In genomic region chr5:147725831-147726700, GRCm38 (mm10) we compare ENCODE assay signal across 8 mouse cellular contexts. TPM values are rescaled to one million over a fixed set of nuclear protein-coding genes. Genes with fewer than 3 reads are reported as not detected.
DNase-seq lines count a peak whose midpoint lies in the region; ATAC-seq and TF ChIP-seq lines count a peak whose summit lies in the region.

TSS of gene Flt1 (minus strand) at chr5:147726011.

- H3K9ac ChIP-seq in embryonic facial prominence, embryonic 15.5 days: peak within 1 kb of the TSS; percentile 31
- peak within 1 kb of the TSS; percentile 62 for H3K9ac ChIP-seq in heart, embryonic 15.5 days
- H3K9ac ChIP-seq in liver, postnatal 0 days (replicated peaks): peak within 1 kb of the TSS; percentile 34
- peak within 1 kb of the TSS; percentile 37 for H3K9ac ChIP-seq in neural tube, embryonic 15.5 days (replicated peaks)

- 0 out of 2 replicates have a peak within 1 kb of the TSS, but pooled peaks have one; percentile 7 for H3K4me3 ChIP-seq in thymus, adult 2 months (ENCODE audit: control insufficient read depth, insufficient read depth, low read length)
- H3K4me3 ChIP-seq in embryonic facial prominence, embryonic 15.5 days (replicated peaks): peak within 1 kb of the TSS; percentile 43
- peak within 1 kb of the TSS; percentile 62 for H3K4me3 ChIP-seq in heart, embryonic 15.5 days
- H3K4me3 ChIP-seq in liver, postnatal 0 days (ENCODE audit: low read depth, low read length): peak within 1 kb of the TSS; percentile 47
- peak within 1 kb of the TSS; percentile 42 for H3K4me3 ChIP-seq in neural tube, embryonic 15.5 days (replicated peaks)

- WGBS in thymus, adult 2 months: 2% methylated on average over 82 of the region's 82 CpGs
- WGBS in embryonic facial prominence, embryonic 15.5 days: under 1% methylated on average over 81 of the region's 82 CpGs
- under 1% methylated on average over 81 of the region's 82 CpGs for WGBS in heart, embryonic 15.5 days
- 1% methylated on average over 77 of the region's 82 CpGs for WGBS in liver, postnatal 0 days (ENCODE audit: insufficient replicate concordance)
- under 1% methylated on average over 82 of the region's 82 CpGs for WGBS in neural tube, embryonic 15.5 days

- peak; percentile 82 for ATAC-seq in embryonic facial prominence, embryonic 15.5 days (ENCODE audit: insufficient number of reproducible peaks, low FRiP score, low TSS enrichment, low read depth)
- peak; percentile 72 for ATAC-seq in heart, embryonic 15.5 days (replicated peaks; ENCODE audit: insufficient number of reproducible peaks, insufficient read depth, low FRiP score, low read depth)
- peak; percentile 37 for ATAC-seq in liver, postnatal 0 days
- ATAC-seq in neural tube, embryonic 15.5 days (ENCODE audit: low FRiP score): peak; percentile 50
- ATAC-seq in megakaryocyte progenitor cell, adult 5-6 weeks (replicated peaks; ENCODE audit: poor library complexity): no peak

- H3K36me3 ChIP-seq in thymus, adult 2 months (ENCODE audit: control insufficient read depth, insufficient read depth, low read length): no peaks in the 10 kb centered on the region
- H3K36me3 ChIP-seq in embryonic facial prominence, embryonic 15.5 days: no peaks in the 10 kb centered on the region
- H3K36me3 ChIP-seq in heart, embryonic 15.5 days: no peaks in the 10 kb centered on the region
- no peaks in the 10 kb centered on the region for H3K36me3 ChIP-seq in liver, postnatal 0 days (replicated peaks; ENCODE audit: insufficient read depth, low read length)
- no peaks in the 10 kb centered on the region for H3K36me3 ChIP-seq in neural tube, embryonic 15.5 days

- no peaks in the 10 kb centered on the region for H3K9me3 ChIP-seq in embryonic facial prominence, embryonic 15.5 days (replicated peaks)
- no peaks in the 10 kb centered on the region for H3K9me3 ChIP-seq in heart, embryonic 15.5 days (replicated peaks)
- no peaks in the 10 kb centered on the region for H3K9me3 ChIP-seq in liver, postnatal 0 days (ENCODE audit: low read length)
- H3K9me3 ChIP-seq in neural tube, embryonic 15.5 days (replicated peaks): no peaks in the 10 kb centered on the region

- no peak for TF ChIP-seq EP300 in liver, postnatal 0 days (IDR thresholded peaks at IDR 0.05; ENCODE audit: low read depth)

- H3K4me2 ChIP-seq in embryonic facial prominence, embryonic 15.5 days (replicated peaks): peak within 1 kb of the TSS; percentile 89
- H3K4me2 ChIP-seq in heart, embryonic 15.5 days: peak within 1 kb of the TSS; percentile 90
- H3K4me2 ChIP-seq in liver, postnatal 0 days (ENCODE audit: low read depth, low read length): peak within 1 kb of the TSS; percentile 70
- H3K4me2 ChIP-seq in neural tube, embryonic 15.5 days: peak within 1 kb of the TSS; percentile 80

- peaks cover 13% of the 10 kb centered on the region for H3K27me3 ChIP-seq in thymus, adult 2 months (ENCODE audit: control insufficient read depth, insufficient read depth, low read length)
- H3K27me3 ChIP-seq in embryonic facial prominence, embryonic 15.5 days: peaks cover 92% of the 10 kb centered on the region
- peaks cover 69% of the 10 kb centered on the region for H3K27me3 ChIP-seq in heart, embryonic 15.5 days
- peaks cover 68% of the 10 kb centered on the region for H3K27me3 ChIP-seq in liver, postnatal 0 days (ENCODE audit: insufficient read depth, low read length)
- peaks cover 83% of the 10 kb centered on the region for H3K27me3 ChIP-seq in neural tube, embryonic 15.5 days (replicated peaks)

- H3K4me1 ChIP-seq in thymus, adult 2 months (replicated peaks; ENCODE audit: control insufficient read depth, insufficient read depth, low read length): 0 out of 2 replicates have a peak, but pooled peaks cover 2% of the 10 kb centered on the region
- peaks cover 19% of the 10 kb centered on the region for H3K4me1 ChIP-seq in embryonic facial prominence, embryonic 15.5 days
- H3K4me1 ChIP-seq in heart, embryonic 15.5 days (replicated peaks): peaks cover 25% of the 10 kb centered on the region
- H3K4me1 ChIP-seq in liver, postnatal 0 days (ENCODE audit: insufficient read depth): peaks cover 6% of the 10 kb centered on the region
- peaks cover 19% of the 10 kb centered on the region for H3K4me1 ChIP-seq in neural tube, embryonic 15.5 days

- no peak within 1 kb of the TSS for H3K27ac ChIP-seq in thymus, adult 2 months (ENCODE audit: control insufficient read depth, insufficient read depth, low read length)
- no peak within 1 kb of the TSS for H3K27ac ChIP-seq in embryonic facial prominence, embryonic 15.5 days (replicated peaks)
- peak within 1 kb of the TSS; percentile 69 for H3K27ac ChIP-seq in heart, embryonic 15.5 days
- H3K27ac ChIP-seq in liver, postnatal 0 days (ENCODE audit: low read depth): no peak within 1 kb of the TSS; the same call in 1 of the 2 replicates
- H3K27ac ChIP-seq in neural tube, embryonic 15.5 days (replicated peaks): no peak within 1 kb of the TSS

- no peak for TF ChIP-seq POLR2A in thymus, adult 2 months (IDR thresholded peaks at IDR 0.05; ENCODE audit: control insufficient read depth, extremely low read depth, insufficient read depth, low read length, poor library complexity)

- TF ChIP-seq CTCF in thymus, adult 2 months (IDR thresholded peaks at IDR 0.05; ENCODE audit: borderline replicate concordance, control insufficient read depth, extremely low read depth, insufficient read depth, low read length, poor library complexity): no peak
- no peak for TF ChIP-seq CTCF in liver, postnatal 0 days (IDR thresholded peaks at IDR 0.05; ENCODE audit: low read depth)

- DNase-seq in thymus, adult 2 months: peak; percentile 2
- DNase-seq in thymus, adult 18-20 months: no peak
- peak; percentile 87 for DNase-seq in kidney, postnatal 10 days
- peak; percentile 50 for DNase-seq in liver, postnatal 0 days

RNA-seq across cellular contexts. Expression of gene Flt1, which starts in this region (rescaled TPM):
- 2.0 TPM in 2 replicates for polyA plus RNA-seq in thymus, adult 2 months (2012; rRNA removed)
- 10.3 and 12.9 TPM in 2 replicates for polyA plus RNA-seq in embryonic facial prominence, embryonic 15.5 days (2015; fragmentation: Nextera tagmentation; extraction: Ambion mirVana)
- 22.3 and 24.0 TPM in 2 replicates for polyA plus RNA-seq in heart, embryonic 15.5 days (2015; fragmentation: Nextera tagmentation; extraction: Ambion mirVana)
- polyA plus RNA-seq in liver, postnatal 0 days (2015; fragmentation: Nextera tagmentation; extraction: Ambion mirVana): 2.3 and 2.8 TPM in 2 replicates
- 14.7 and 14.8 TPM in 2 replicates for polyA plus RNA-seq in neural tube, embryonic 15.5 days (2015; fragmentation: Nextera tagmentation; extraction: Ambion mirVana)
- 2.5 and 3.1 TPM in 2 replicates for total RNA-seq in megakaryocyte progenitor cell, adult 5-6 weeks (2015)
- 2.5 and 3.7 TPM in 2 replicates for total RNA-seq in megakaryocyte progenitor cell, adult 5-6 weeks (2017)

Comparison
In these comparisons a context has a peak if more than half of its experiments do, and no peak if none do; other contexts are left out.
1. DNase-seq: peak in thymus, adult 2 months (single experiment), kidney, postnatal 10 days (single experiment) and liver, postnatal 0 days (single experiment); none in thymus, adult 18-20 months (0 of 2).
2. H3K4me3 ChIP-seq: peak in every context shown above with its lines; median percentile 62 in heart, embryonic 15.5 days; 47 in liver, postnatal 0 days; 43 in embryonic facial prominence, embryonic 15.5 days; 42 in neural tube, embryonic 15.5 days; 7 in thymus, adult 2 months.
3. Peak in every context shown above with its lines, with median percentiles within 50 percentile points of each other: H3K4me2 ChIP-seq and H3K9ac ChIP-seq.